In genomic region chrX:57982351-57982750, GRCm38 (mm10) we compare ENCODE assay signal across 13 mouse cellular contexts. TPM values are rescaled to one million over a fixed set of nuclear protein-coding genes. Genes with fewer than 3 reads are reported as not detected.
"Had no signal": no experiment of that assay in that cellular context is flagged by ENCODE, and none has a peak within 500 bp of the region (broad histone marks: within the 10 kb centered on the region; RNA-seq: fewer than 3 reads in every experiment).

No protein-coding gene starts in this region.

- DNase-seq: retina, postnatal 1 day; right cerebral cortex, adult 18-20 months; right cerebral cortex, postnatal 14 days; right cerebral cortex, postnatal 25 days; right cerebral cortex, postnatal 4 days; spleen, adult 18-20 months; thymus, adult 18-20 months; thymus, adult 2 months; thymus, postnatal 14 days; thymus, postnatal 25 days; thymus, postnatal 36 days; thymus, postnatal 4 days had no signal

RNA-seq across cellular contexts. Expression of gene Zic3, which starts 40.1 kb away (rescaled TPM):
- total RNA-seq: neutrophil, adult 5-6 weeks had no signal
